Mouse (Mus musculus) NIH3T3 (cell line): ENCODE measurements around the gene Rsph1.
"Not testable (repeated sequence)": the region's sequence is repeated elsewhere in the genome, so short reads cannot be mapped to it uniquely, and the experiment has no call there.

Experiments used
- DNase-seq: peaks from one replicate; pipeline ENCODE4 v3.0.0-alpha.2; 2012; ENCODE audit warnings: low read depth

Gene Rsph1

GRCm38 (mm10) chr17:31275181-31275580 is 2.0 kb downstream of the Rsph1 start:
- DNase-seq: no peak

GRCm38 (mm10) chr17:31273631-31274030 is 3.6 kb downstream of the Rsph1 start:
- DNase-seq: no peak

- no peak for DNase-seq
Measured at GRCm38 (mm10) chr17:31272416-31273165, 4.6 kb downstream of the Rsph1 start.

- no peak for DNase-seq
Measured at GRCm38 (mm10) chr17:31271136-31271851, 5.9 kb downstream of the Rsph1 start.

- not testable (repeated sequence) for DNase-seq
Measured at GRCm38 (mm10) chr17:31270736-31271135, 6.4 kb downstream of the Rsph1 start.

- no peak for DNase-seq
Measured at GRCm38 (mm10) chr17:31270246-31270645, 6.9 kb downstream of the Rsph1 start.

GRCm38 (mm10) chr17:31269761-31270160 is 7.4 kb downstream of the Rsph1 start:
- DNase-seq: no peak

- no peak for DNase-seq
Measured at GRCm38 (mm10) chr17:31268016-31268415, 9.2 kb downstream of the Rsph1 start.

GRCm38 (mm10) chr17:31267603-31268002 is 9.6 kb downstream of the Rsph1 start:
- no peak for DNase-seq

GRCm38 (mm10) chr17:31267138-31267537 is 10.0 kb downstream of the Rsph1 start:
- DNase-seq: no peak

- no peak for DNase-seq
Measured at GRCm38 (mm10) chr17:31266321-31266950, 10.7 kb downstream of the Rsph1 start.

- no peak for DNase-seq
Measured at GRCm38 (mm10) chr17:31265831-31266230, 11.4 kb downstream of the Rsph1 start.

- no peak for DNase-seq
Measured at GRCm38 (mm10) chr17:31265171-31265572, 12.0 kb downstream of the Rsph1 start.

GRCm38 (mm10) chr17:31264372-31264771 is 12.8 kb downstream of the Rsph1 start:
- no peak for DNase-seq

GRCm38 (mm10) chr17:31263770-31264169 is 13.4 kb downstream of the Rsph1 start:
- DNase-seq: no peak

GRCm38 (mm10) chr17:31262715-31263114 is 14.5 kb downstream of the Rsph1 start:
- DNase-seq: no peak

GRCm38 (mm10) chr17:31261352-31261751 is 15.8 kb downstream of the Rsph1 start:
- no peak for DNase-seq

- DNase-seq: no peak
Measured at GRCm38 (mm10) chr17:31260430-31260829, 16.8 kb downstream of the Rsph1 start.

- no peak for DNase-seq
Measured at GRCm38 (mm10) chr17:31259825-31260224, 17.4 kb downstream of the Rsph1 start.

GRCm38 (mm10) chr17:31259145-31259544 is 18.0 kb downstream of the Rsph1 start:
- DNase-seq: no peak

- no peak for DNase-seq
Measured at GRCm38 (mm10) chr17:31258310-31258865, 18.8 kb downstream of the Rsph1 start.

GRCm38 (mm10) chr17:31257898-31258297 is 19.3 kb downstream of the Rsph1 start:
- DNase-seq: no peak

- DNase-seq: no peak
Measured at GRCm38 (mm10) chr17:31257149-31257548, 20.0 kb downstream of the Rsph1 start.
